Mouse (Mus musculus) embryo, embryonic 10 days (tissue): ENCODE measurements at regions not wholly inside any gene's neighbourhood (a gene's known extent, or its start where the extent isn't known, plus 50 kb on each side); places are given as distances from the start of the nearest gene placed in this dataset.

ENCODE experiments used
- DNase-seq: peaks from one replicate; pipeline ENCODE4 v3.0.0-alpha.2; 2015; ENCODE audit warnings: low spot score

- DNase-seq: no peak
Measured at GRCm38 (mm10) chr8:126660658-126661316, 67.0 kb upstream of the Irf2bp2 start.

GRCm38 (mm10) chr8:126659691-126660657 is 66.2 kb upstream of the Irf2bp2 start:
- peak; percentile 24 for DNase-seq

GRCm38 (mm10) chr8:126657546-126657945 is 63.8 kb upstream of the Irf2bp2 start:
- peak; percentile 61 for DNase-seq

GRCm38 (mm10) chr8:126656554-126657260 is 62.9 kb upstream of the Irf2bp2 start:
- DNase-seq: no peak

- DNase-seq: no peak
Measured at GRCm38 (mm10) chr8:126655565-126655964, 61.8 kb upstream of the Irf2bp2 start.

GRCm38 (mm10) chr8:126654353-126654752 is 60.6 kb upstream of the Irf2bp2 start:
- DNase-seq: no peak

GRCm38 (mm10) chr8:126652151-126652550 is 58.4 kb upstream of the Irf2bp2 start:
- DNase-seq: no peak

- DNase-seq: no peak
Measured at GRCm38 (mm10) chr8:126650945-126651344, 57.2 kb upstream of the Irf2bp2 start.

GRCm38 (mm10) chr8:126649305-126649704 is 55.5 kb upstream of the Irf2bp2 start:
- no peak for DNase-seq

- DNase-seq: no peak
Measured at GRCm38 (mm10) chr8:126647350-126647749, 53.6 kb upstream of the Irf2bp2 start.

GRCm38 (mm10) chr8:126646604-126647311 is 53.0 kb upstream of the Irf2bp2 start:
- no peak for DNase-seq

GRCm38 (mm10) chr8:126644179-126644578 is 50.4 kb upstream of the Irf2bp2 start:
- DNase-seq: peak; percentile 79
